Mouse (Mus musculus): ENCODE results near the gene Psmd13. TPM values are rescaled to one million over a fixed set of nuclear protein-coding genes. Genes with fewer than 3 reads are reported as not detected.
A peak's percentile ranks its signal among the peaks of the same experiment; 100 is the strongest.

The Psmd13 gene
- polyA plus RNA-seq, 1 experiment from 2014 or later, result 303 TPM

- Histone ChIP-seq H3K9ac (replicated peaks; ENCODE audit: low read depth, low read length) (no peak within 1 kb of the TSS), H3K36me3 (ENCODE audit: control insufficient read depth, insufficient read depth) (no peaks in the 10 kb centered on the region), H3K4me2 (ENCODE audit: low read length) (no peak within 1 kb of the TSS), H3K4me1 (replicated peaks; ENCODE audit: control insufficient read depth, insufficient read depth, low read length) (0 out of 2 replicates have a peak, but pooled peaks cover 4% of the 10 kb centered on the region), H3K27ac (ENCODE audit: low read length) (no peak within 1 kb of the TSS), H3K27me3 (replicated peaks; ENCODE audit: control insufficient read depth, insufficient read depth, low read length) (no peaks in the 10 kb centered on the region; the same call in 1 of the 2 replicates), H3K9me3 (ENCODE audit: control insufficient read depth, low read length) (no peaks in the 10 kb centered on the region), H3K4me3 (replicated peaks; ENCODE audit: low read length) (no peak within 1 kb of the TSS)
- peak; percentile 88 for ATAC-seq
- WGBS, result 25% methylated on average over 14 of the region's 14 CpGs
Measured at GRCm38 (mm10) chr7:140844905-140845665, 36.7 kb upstream of the Psmd13 start, which contains the start of gene Scgb1c1. Gene Scgb1c1, plus strand, starts transcription at chr7:140845547.

- H3K36me3 ChIP-seq (ENCODE audit: control insufficient read depth, insufficient read depth), result no peaks in the 10 kb centered on the region
- no peaks in the 10 kb centered on the region; the same call in 1 of the 2 replicates for H3K27me3 ChIP-seq (replicated peaks; ENCODE audit: control insufficient read depth, insufficient read depth, low read length)
- no peak overlapping the region for H3K4me2 ChIP-seq (ENCODE audit: low read length)
- no peaks in the 10 kb centered on the region for H3K9me3 ChIP-seq (ENCODE audit: control insufficient read depth, low read length)
- 70% methylated on average over 4 of the region's 4 CpGs for WGBS
- ATAC-seq, result no peak
- no peak overlapping the region for H3K9ac ChIP-seq (replicated peaks; ENCODE audit: low read depth, low read length)
- no peak overlapping the region for H3K27ac ChIP-seq (ENCODE audit: low read length)
- H3K4me1 ChIP-seq (replicated peaks; ENCODE audit: control insufficient read depth, insufficient read depth, low read length), result 0 out of 2 replicates have a peak, but pooled peaks cover 4% of the 10 kb centered on the region
- no peak overlapping the region for H3K4me3 ChIP-seq (replicated peaks; ENCODE audit: low read length)
Measured at GRCm38 (mm10) chr7:140845683-140846082, 36.1 kb upstream of the Psmd13 start.

DNA sequence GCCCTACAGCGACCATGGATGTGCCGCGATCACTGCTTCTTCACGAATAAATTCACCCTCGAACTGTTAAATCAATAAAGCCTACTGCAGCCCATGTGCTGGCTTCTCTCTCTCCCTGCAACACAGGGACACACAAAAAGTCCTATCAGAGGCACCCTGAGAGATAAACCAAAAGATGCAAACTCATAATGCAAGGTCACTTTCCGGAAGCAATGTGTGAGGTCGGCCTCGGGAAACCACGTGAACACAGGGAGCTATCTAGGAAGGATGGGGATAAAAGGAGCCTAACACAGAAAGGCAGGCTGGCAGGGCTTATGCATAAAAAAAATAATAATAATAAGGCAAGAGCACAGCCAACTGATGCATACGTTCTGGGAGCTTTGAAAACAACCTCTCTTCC, 35.1 kb upstream of the Psmd13 start:
- Histone ChIP-seq H3K4me2 (ENCODE audit: low read length) (no peak overlapping the region), H3K36me3 (ENCODE audit: control insufficient read depth, insufficient read depth) (0 out of 2 replicates have a peak, but pooled peaks cover 3% of the 10 kb centered on the region), H3K4me3 (replicated peaks; ENCODE audit: low read length) (no peak overlapping the region), H3K27ac (ENCODE audit: low read length) (no peak overlapping the region), H3K27me3 (replicated peaks; ENCODE audit: control insufficient read depth, insufficient read depth, low read length) (no peaks in the 10 kb centered on the region; the same call in 1 of the 2 replicates), H3K9ac (replicated peaks; ENCODE audit: low read depth, low read length) (no peak overlapping the region), H3K4me1 (replicated peaks; ENCODE audit: control insufficient read depth, insufficient read depth, low read length) (0 out of 2 replicates have a peak, but pooled peaks cover 4% of the 10 kb centered on the region), H3K9me3 (ENCODE audit: control insufficient read depth, low read length) (no peaks in the 10 kb centered on the region)
- no peak for ATAC-seq
- WGBS, result 85% methylated on average over 10 of the region's 10 CpGs

- Histone ChIP-seq H3K4me1 (replicated peaks; ENCODE audit: control insufficient read depth, insufficient read depth, low read length) (0 out of 2 replicates have a peak, but pooled peaks cover 4% of the 10 kb centered on the region), H3K9me3 (ENCODE audit: control insufficient read depth, low read length) (no peaks in the 10 kb centered on the region), H3K36me3 (ENCODE audit: control insufficient read depth, insufficient read depth) (peaks cover 13% of the 10 kb centered on the region), H3K27ac (ENCODE audit: low read length) (no peak within 1 kb of the TSS), H3K4me3 (replicated peaks; ENCODE audit: low read length) (no peak within 1 kb of the TSS), H3K27me3 (replicated peaks; ENCODE audit: control insufficient read depth, insufficient read depth, low read length) (no peaks in the 10 kb centered on the region; the same call in 1 of the 2 replicates), H3K9ac (replicated peaks; ENCODE audit: low read depth, low read length) (no peak within 1 kb of the TSS), H3K4me2 (ENCODE audit: low read length) (no peak within 1 kb of the TSS)
- no peak for ATAC-seq
- WGBS, result 55% methylated on average over 11 of the region's 11 CpGs
Measured at GRCm38 (mm10) chr7:140847755-140848580, 33.8 kb upstream of the Psmd13 start, which contains the start of gene Odf3. Gene Odf3, plus strand, starts transcription at chr7:140847805.

- no peaks in the 10 kb centered on the region for H3K9me3 ChIP-seq (ENCODE audit: control insufficient read depth, low read length)
- no peak overlapping the region for H3K27ac ChIP-seq (ENCODE audit: low read length)
- WGBS, result 90% methylated on average over 10 of the region's 10 CpGs
- H3K4me3 ChIP-seq (replicated peaks; ENCODE audit: low read length), result no peak overlapping the region
- no peak overlapping the region for H3K9ac ChIP-seq (replicated peaks; ENCODE audit: low read depth, low read length)
- 0 out of 2 replicates have a peak, but pooled peaks cover 4% of the 10 kb centered on the region for H3K4me1 ChIP-seq (replicated peaks; ENCODE audit: control insufficient read depth, insufficient read depth, low read length)
- no peak for ATAC-seq
- no peaks in the 10 kb centered on the region for H3K27me3 ChIP-seq (replicated peaks; ENCODE audit: control insufficient read depth, insufficient read depth, low read length)
- peaks cover 13% of the 10 kb centered on the region for H3K36me3 ChIP-seq (ENCODE audit: control insufficient read depth, insufficient read depth)
- no peak overlapping the region for H3K4me2 ChIP-seq (ENCODE audit: low read length)
Measured at GRCm38 (mm10) chr7:140848591-140848990, 33.2 kb upstream of the Psmd13 start.

DNA sequence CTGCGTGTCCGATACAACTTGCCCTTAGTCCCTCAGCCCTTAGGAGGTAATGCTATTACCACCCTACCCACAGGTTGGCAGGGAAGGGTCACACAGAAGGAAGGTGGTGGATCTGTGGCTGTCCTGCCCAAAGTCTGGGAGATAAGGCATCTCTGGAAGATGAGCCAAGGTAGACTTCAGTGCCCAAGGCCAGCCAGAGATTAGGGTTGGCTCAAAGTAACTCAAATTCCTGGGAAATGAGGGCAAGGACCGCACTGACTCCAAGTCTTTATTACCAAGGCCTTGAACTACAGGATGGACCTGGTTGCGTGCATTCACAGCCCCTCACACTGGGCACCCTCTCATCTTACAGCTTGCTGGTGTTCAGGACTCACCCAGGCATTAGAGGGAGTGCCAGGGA, 29.9 kb upstream of the Psmd13 start:
- no peak for ATAC-seq

GRCm38 (mm10) chr7:140853386-140853785, 28.4 kb upstream of the Psmd13 start:
- no peaks in the 10 kb centered on the region for H3K27me3 ChIP-seq (replicated peaks; ENCODE audit: control insufficient read depth, insufficient read depth, low read length)
- H3K4me1 ChIP-seq (replicated peaks; ENCODE audit: control insufficient read depth, insufficient read depth, low read length), result peaks cover 17% of the 10 kb centered on the region
- no peaks in the 10 kb centered on the region for H3K9me3 ChIP-seq (ENCODE audit: control insufficient read depth, low read length)
- no peak overlapping the region for H3K4me3 ChIP-seq (replicated peaks; ENCODE audit: low read length)
- H3K36me3 ChIP-seq (ENCODE audit: control insufficient read depth, insufficient read depth), result peaks cover 18% of the 10 kb centered on the region
- ATAC-seq, result no peak
- 86% methylated on average over 9 of the region's 9 CpGs for WGBS
- H3K4me2 ChIP-seq (ENCODE audit: low read length), result no peak overlapping the region
- no peak overlapping the region for H3K27ac ChIP-seq (ENCODE audit: low read length)
- H3K9ac ChIP-seq (replicated peaks; ENCODE audit: low read depth, low read length), result no peak overlapping the region

More for the DNA sequence above, 29.9 kb upstream of the Psmd13 start:
- Histone ChIP-seq H3K36me3 (ENCODE audit: control insufficient read depth, insufficient read depth) (peaks cover 18% of the 10 kb centered on the region), H3K4me1 (replicated peaks; ENCODE audit: control insufficient read depth, insufficient read depth, low read length) (peaks cover 13% of the 10 kb centered on the region), H3K27ac (ENCODE audit: low read length) (no peak overlapping the region), H3K4me3 (replicated peaks; ENCODE audit: low read length) (no peak overlapping the region), H3K9ac (replicated peaks; ENCODE audit: low read depth, low read length) (no peak overlapping the region), H3K9me3 (ENCODE audit: control insufficient read depth, low read length) (no peaks in the 10 kb centered on the region), H3K4me2 (ENCODE audit: low read length) (no peak overlapping the region), H3K27me3 (replicated peaks; ENCODE audit: control insufficient read depth, insufficient read depth, low read length) (no peaks in the 10 kb centered on the region)
- 92% methylated on average over 4 of the region's 4 CpGs for WGBS

GRCm38 (mm10) chr7:140854483-140854882, 27.3 kb upstream of the Psmd13 start:
- ATAC-seq, result no peak
- Histone ChIP-seq H3K27ac (ENCODE audit: low read length) (no peak overlapping the region), H3K27me3 (replicated peaks; ENCODE audit: control insufficient read depth, insufficient read depth, low read length) (no peaks in the 10 kb centered on the region), H3K9me3 (ENCODE audit: control insufficient read depth, low read length) (no peaks in the 10 kb centered on the region), H3K4me3 (replicated peaks; ENCODE audit: low read length) (no peak overlapping the region), H3K9ac (replicated peaks; ENCODE audit: low read depth, low read length) (no peak overlapping the region), H3K4me2 (ENCODE audit: low read length) (no peak overlapping the region), H3K36me3 (ENCODE audit: control insufficient read depth, insufficient read depth) (peaks cover 18% of the 10 kb centered on the region), H3K4me1 (replicated peaks; ENCODE audit: control insufficient read depth, insufficient read depth, low read length) (peaks cover 28% of the 10 kb centered on the region)
- 94% methylated on average over 18 of the region's 18 CpGs for WGBS

- Histone ChIP-seq H3K36me3 (ENCODE audit: control insufficient read depth, insufficient read depth) (peaks cover 22% of the 10 kb centered on the region), H3K4me1 (replicated peaks; ENCODE audit: control insufficient read depth, insufficient read depth, low read length) (peaks cover 31% of the 10 kb centered on the region), H3K27me3 (replicated peaks; ENCODE audit: control insufficient read depth, insufficient read depth, low read length) (no peaks in the 10 kb centered on the region), H3K27ac (ENCODE audit: low read length) (no peak overlapping the region), H3K9ac (replicated peaks; ENCODE audit: low read depth, low read length) (peak overlapping the region; percentile 88), H3K4me3 (replicated peaks; ENCODE audit: low read length) (peak overlapping the region; percentile 87), H3K4me2 (ENCODE audit: low read length) (peak overlapping the region; percentile 95), H3K9me3 (ENCODE audit: control insufficient read depth, low read length) (no peaks in the 10 kb centered on the region)
- 78% methylated on average over 9 of the region's 9 CpGs for WGBS
- no peak for ATAC-seq
Measured at GRCm38 (mm10) chr7:140855181-140855580, 26.6 kb upstream of the Psmd13 start.

Data from forebrain, embryonic 16.5 days (tissue).